10 mouse cellular contexts compared by ENCODE assay signal in the genomic region with DNA sequence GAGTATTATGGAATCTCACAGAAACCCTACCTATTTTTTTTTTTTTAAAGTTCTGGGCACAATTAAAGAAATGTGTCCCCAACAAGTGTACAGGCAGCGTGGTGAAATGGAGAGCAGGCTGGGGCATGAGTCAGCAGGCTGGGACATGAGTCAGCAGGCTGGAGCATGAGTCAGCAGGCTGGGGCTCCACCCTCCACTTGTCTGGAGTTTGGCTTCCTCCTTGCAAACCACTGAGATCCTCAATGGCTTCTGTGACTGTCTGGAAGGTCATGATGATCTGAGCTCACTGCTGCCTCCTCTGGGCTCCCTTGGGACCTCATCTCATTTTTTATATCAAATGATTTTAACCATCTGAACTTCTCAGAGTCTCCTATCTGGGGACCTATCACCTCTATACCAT. TPM values are rescaled to one million over a fixed set of nuclear protein-coding genes. Genes with fewer than 3 reads are reported as not detected.
A peak's percentile ranks its signal among the peaks of the same experiment; 100 is the strongest.
DNase-seq lines count a peak whose midpoint lies in the region; TF ChIP-seq lines count a peak whose summit lies in the region.
"Had no signal": no experiment of that assay in that cellular context is flagged by ENCODE, and none has a peak within 500 bp of the region (broad histone marks: within the 10 kb centered on the region; RNA-seq: fewer than 3 reads in every experiment).

No protein-coding gene starts in this region.

- no peaks in the 10 kb centered on the region for H3K36me3 ChIP-seq in heart, adult 2 months (ENCODE audit: control insufficient read depth, insufficient read depth, low read length)
- H3K36me3 ChIP-seq: neural tube, embryonic 12.5 days had no signal

- H3K27me3 ChIP-seq in heart, adult 2 months (ENCODE audit: control insufficient read depth, insufficient read depth, low read length), result no peaks in the 10 kb centered on the region
- H3K27me3 ChIP-seq: neural tube, embryonic 12.5 days had no signal

- no peaks in the 10 kb centered on the region for H3K79me2 ChIP-seq in heart, adult 2 months (replicated peaks; ENCODE audit: control insufficient read depth, insufficient read depth, low read length)

- H3K9ac ChIP-seq in heart, adult 2 months (ENCODE audit: low read depth, low read length), result no peak overlapping the region
- H3K9ac ChIP-seq: neural tube, embryonic 12.5 days had no signal

- WGBS in heart, adult 2 months, result 53% methylated on average over 1 of the region's 1 CpGs

- intact Hi-C loops in heart, adult 2 months (cut with DNase I), result no loop called here

- no peak overlapping the region for H3K4me3 ChIP-seq in heart, adult 2 months
- H3K4me3 ChIP-seq: neural tube, embryonic 12.5 days had no signal

- 0 out of 2 replicates have a peak, but pooled peaks have one; percentile 5 for TF ChIP-seq CTCF in heart, adult 2 months (IDR thresholded peaks at IDR 0.05)

- no peak for DNase-seq in heart, adult 2 months
- DNase-seq in heart, adult 18-20 months, result no peak
- DNase-seq in 3T3-L1 (ENCODE audit: low read depth, low spot score) (peak; percentile 96), NIH3T3 (ENCODE audit: low read depth) (peak; percentile 88)
- peak; percentile 80 for DNase-seq in fibroblast of lung, adult 2 months (ENCODE audit: low read depth)
- peak; percentile 74 for DNase-seq in spleen, postnatal 4 days (ENCODE audit: low spot score in 2 of 2)
- no peak for DNase-seq in cerebellum, adult 9-11 months
- DNase-seq in urinary bladder, postnatal 36 days (ENCODE audit: low spot score in 2 of 2), result no peak

- H3K27ac ChIP-seq in heart, adult 2 months, result no peak overlapping the region
- H3K27ac ChIP-seq: neural tube, embryonic 12.5 days had no signal

- H3K4me1 ChIP-seq in heart, adult 2 months (ENCODE audit: control insufficient read depth, insufficient read depth, low read length), result no peaks in the 10 kb centered on the region
- H3K4me1 ChIP-seq: neural tube, embryonic 12.5 days had no signal

- no peak for TF ChIP-seq EP300 in heart, adult 2 months (IDR thresholded peaks at IDR 0.05; ENCODE audit: insufficient read depth, low read depth, low read length)

- TF ChIP-seq POLR2A in heart, adult 2 months (IDR thresholded peaks at IDR 0.05; ENCODE audit: insufficient read depth, low read depth, low read length), result no peak

RNA-seq across cellular contexts. Expression of gene A930018P22Rik, which starts 23.4 kb away (rescaled TPM):
- total RNA-seq in heart, adult 2 months (2021), result under 1 TPM; 0.48 to 0.63 TPM
- polyA plus RNA-seq in heart, adult 2 months (2012; rRNA removed), result not detected in 2 replicates
- under 1 TPM in 1 of 2 experiments, not detected in 1; 0.89 TPM for total RNA-seq in heart, adult 18-20 months (2021)
- polyA plus RNA-seq: large intestine, adult 2 months had no signal

RNA-seq across cellular contexts. Expression of gene Cd59a, which starts 50.4 kb away (rescaled TPM):
- 10 to 100 TPM; 48.9 to 53.9 TPM for total RNA-seq in heart, adult 2 months (2021)
- 40.1 and 97.1 TPM in 2 replicates for polyA plus RNA-seq in heart, adult 2 months (2012; rRNA removed)
- 10 to 100 TPM; 46.8 to 57.9 TPM for total RNA-seq in heart, adult 18-20 months (2021)

Comparison
In these comparisons a context has a peak if more than half of its experiments do, and no peak if none do; other contexts are left out.
1. DNase-seq: peak in 3T3-L1 (single experiment), NIH3T3 (single experiment), fibroblast of lung, adult 2 months (single experiment) and spleen, postnatal 4 days (2 of 2); none in heart, adult 2 months (0 of 2), heart, adult 18-20 months (0 of 2), cerebellum, adult 9-11 months (single experiment) and urinary bladder, postnatal 36 days (0 of 2).